Mouse (Mus musculus) sigmoid colon, adult 10 weeks (tissue): ENCODE data around the gene Olfr112. TPM values are rescaled to one million over a fixed set of nuclear protein-coding genes. Genes with fewer than 3 reads are reported as not detected.

Experiments used
- polyA plus RNA-seq: library from polyadenylated mRNA; stranded (reverse); fragments of 350-450 nt; fragmentation: Illumina TruSeq; extraction: RNeasy Lipid Tissue Mini Kit (QIAGEN cat#74804); gene quantifications from one replicate; pipeline ENCODE4 v1.2.3, GENCODE M21; 2014; ENCODE audit warnings: low read depth, low replicate concordance

Olfr112 gene
- not detected for polyA plus RNA-seq

GRCm38 (mm10) chr17:37569351-37569750 is at the start of gene Olfr112:
Olfr112 (minus strand) TSS chr17:37569451.

GRCm38 (mm10) chr17:37592643-37593042 is 23.4 kb upstream of the Olfr112 start, which contains the start of gene Olfr114:
Olfr114 (minus strand) TSS chr17:37592743.

GRCm38 (mm10) chr17:37577563-37577962 is 8.3 kb upstream of the Olfr112 start, which contains the start of gene Olfr113:
Olfr113 (minus strand) TSS chr17:37577663.

Other genes with a start within 250 kb of the Olfr112 start
- not detected for gene Olfr103, start 229.8 kb downstream of the Olfr112 start, polyA plus RNA-seq
- not detected for gene Olfr104-ps, start 209.9 kb downstream of the Olfr112 start, polyA plus RNA-seq
- gene Olfr105-ps, start 190.4 kb downstream of the Olfr112 start, polyA plus RNA-seq, result not detected
- not detected for gene Olfr106-ps, start 179.1 kb downstream of the Olfr112 start, polyA plus RNA-seq
- gene Olfr107, start 170.2 kb downstream of the Olfr112 start, polyA plus RNA-seq, result not detected
- not detected for gene Olfr108, start 124.0 kb downstream of the Olfr112 start, polyA plus RNA-seq
- not detected for gene Olfr109, start 110.5 kb downstream of the Olfr112 start, polyA plus RNA-seq
- gene H2-M2, start 85.9 kb downstream of the Olfr112 start, polyA plus RNA-seq, result 3.1 TPM
- gene Olfr110, start 77.0 kb downstream of the Olfr112 start, polyA plus RNA-seq, result not detected
- 0.44 TPM for gene Olfr111, start 61.4 kb downstream of the Olfr112 start, polyA plus RNA-seq
- not detected for gene Olfr113, start 8.2 kb upstream of the Olfr112 start, polyA plus RNA-seq
- not detected for gene Olfr114, start 23.3 kb upstream of the Olfr112 start, polyA plus RNA-seq
- gene Olfr115, start 57.7 kb upstream of the Olfr112 start, polyA plus RNA-seq, result not detected
- not detected for gene Olfr116, start 57.7 kb upstream of the Olfr112 start, polyA plus RNA-seq
- gene Olfr117, start 94.3 kb upstream of the Olfr112 start, polyA plus RNA-seq, result not detected
- not detected for gene Olfr118, start 97.5 kb upstream of the Olfr112 start, polyA plus RNA-seq
- not detected for gene Olfr119, start 127.1 kb upstream of the Olfr112 start, polyA plus RNA-seq
- gene Olfr120, start 152.4 kb upstream of the Olfr112 start, polyA plus RNA-seq, result not detected
- not detected for gene Olfr121, start 179.4 kb upstream of the Olfr112 start, polyA plus RNA-seq
- not detected for gene Olfr122, start 199.2 kb upstream of the Olfr112 start, polyA plus RNA-seq
- gene Olfr123, start 224.1 kb upstream of the Olfr112 start, polyA plus RNA-seq, result not detected
- gene Olfr124, start 230.4 kb upstream of the Olfr112 start, polyA plus RNA-seq, result not detected